Mouse (Mus musculus) ES-CJ7 (cell line): ENCODE measurements around the gene Krtcap3.

ENCODE experiments used
- DNase-seq: peaks from one replicate; pipeline ENCODE4 v3.0.0; 2011; ENCODE audit warnings: low read depth, low spot score

Krtcap3 gene

GRCm38 (mm10) chr5:31252795-31253545 is 1.5 kb downstream of the Krtcap3 start:
- DNase-seq: peak; percentile 26

- DNase-seq: no peak
Observed at GRCm38 (mm10) chr5:31253806-31254205, 2.3 kb downstream of the Krtcap3 start.

DNA sequence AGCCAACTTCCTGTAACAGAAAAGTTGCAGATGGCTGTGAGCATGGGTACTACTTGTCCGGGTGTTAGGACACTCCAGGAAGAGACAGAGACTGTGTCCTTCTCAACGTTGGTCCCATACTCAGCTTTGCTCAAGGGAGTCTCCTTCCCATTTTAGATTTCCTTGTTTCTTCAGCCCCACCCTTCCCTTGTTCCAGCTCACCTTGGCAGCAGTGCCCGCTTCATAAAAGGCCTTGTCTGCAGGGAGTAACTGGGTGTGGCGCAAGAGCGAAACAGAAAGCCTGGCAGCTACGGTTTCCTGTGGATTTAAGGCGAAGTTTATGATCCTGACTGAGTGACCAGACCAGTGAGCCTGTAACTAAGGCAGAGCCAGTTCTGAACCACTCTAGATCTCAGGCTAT is 3.0 kb downstream of the Krtcap3 start:
- DNase-seq: peak; percentile 48

- DNase-seq: no peak
Observed at GRCm38 (mm10) chr5:31254901-31255300, 3.4 kb downstream of the Krtcap3 start.

GRCm38 (mm10) chr5:31255381-31255780 is 3.9 kb downstream of the Krtcap3 start:
- no peak for DNase-seq

- no peak for DNase-seq
Observed at GRCm38 (mm10) chr5:31255971-31256370, 4.5 kb downstream of the Krtcap3 start.

GRCm38 (mm10) chr5:31257616-31258015 is 6.1 kb downstream of the Krtcap3 start:
- DNase-seq: no peak

DNA sequence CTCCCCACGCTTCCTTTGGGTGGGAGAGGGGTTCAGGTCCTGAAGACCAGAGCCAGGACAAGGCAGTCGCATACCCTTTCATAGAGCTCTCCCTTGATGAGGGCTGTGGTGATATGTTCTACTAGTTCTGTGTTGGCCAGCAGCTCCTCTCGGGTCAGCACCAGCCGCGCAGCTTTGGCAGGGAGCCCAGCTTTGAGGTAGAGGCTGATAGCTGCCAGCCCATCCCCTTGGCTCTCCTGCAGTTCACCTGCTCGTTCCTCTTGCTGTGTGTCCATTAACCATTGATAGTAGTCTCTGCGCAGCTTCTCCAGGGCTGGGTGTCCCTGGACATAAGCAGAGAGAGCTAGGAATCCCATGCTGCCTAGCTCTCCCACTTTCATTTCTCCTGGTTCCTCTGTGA is 14.6 kb downstream of the Krtcap3 start:
- no peak for DNase-seq

DNA sequence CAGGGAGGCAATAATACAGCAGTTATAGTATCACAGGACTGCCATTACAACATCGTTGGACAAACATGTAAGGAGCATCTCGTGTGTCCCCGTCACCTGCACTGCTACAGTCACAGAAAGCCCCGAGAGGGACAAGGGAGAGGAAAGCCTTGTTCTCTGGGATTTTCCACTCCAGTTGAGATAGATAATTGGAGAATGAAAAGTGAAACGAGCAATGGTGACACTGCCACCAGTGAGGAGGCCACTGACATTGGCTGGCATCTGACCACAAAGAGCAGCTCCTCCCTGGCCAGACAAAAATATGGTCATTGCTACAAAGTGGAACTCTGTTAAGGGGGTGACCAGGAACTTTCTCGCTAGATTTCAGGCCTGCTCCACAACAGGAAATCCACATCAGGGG is 16.2 kb downstream of the Krtcap3 start:
- DNase-seq: no peak

DNA sequence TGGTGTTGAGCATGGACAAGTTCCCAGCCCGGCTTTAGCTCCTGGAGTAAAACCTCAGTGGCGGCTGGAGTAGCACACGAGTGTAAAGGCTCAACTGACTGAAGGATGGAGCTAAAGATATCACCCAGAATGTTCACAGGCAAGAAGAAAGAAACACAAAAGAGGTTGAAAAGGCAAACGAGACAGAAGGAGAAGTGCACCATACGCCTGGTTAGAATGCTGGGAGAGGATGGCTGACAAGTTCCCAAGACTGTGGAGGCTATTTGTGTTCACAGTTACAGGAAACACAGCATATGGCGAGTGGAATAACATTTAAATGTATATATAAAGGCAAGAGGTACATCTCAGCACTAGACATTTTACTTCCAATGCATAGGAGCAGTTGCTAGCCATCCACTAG is 21.5 kb downstream of the Krtcap3 start:
- no peak for DNase-seq

GRCm38 (mm10) chr5:31279245-31279988 is 27.9 kb downstream of the Krtcap3 start:
- DNase-seq: no peak

DNA sequence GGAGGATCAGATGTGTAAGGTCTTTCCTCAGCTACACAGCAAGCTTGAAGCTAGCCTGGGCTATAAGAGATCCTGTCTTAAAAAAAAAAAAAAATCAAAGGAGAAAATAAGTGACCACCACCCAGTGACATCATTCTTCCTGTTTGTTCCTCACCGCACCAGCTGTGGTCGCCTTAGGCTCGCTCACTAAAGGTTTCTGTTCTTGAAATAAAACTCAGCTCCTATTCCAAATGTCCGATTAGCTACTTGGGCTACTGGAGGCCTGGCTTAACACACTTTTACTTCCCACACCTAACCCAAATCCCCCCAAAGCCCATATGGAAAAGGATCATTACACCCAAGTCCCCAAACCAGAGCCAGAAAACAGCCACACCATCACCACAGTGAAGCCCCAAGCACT is 36.7 kb downstream of the Krtcap3 start:
- no peak for DNase-seq

GRCm38 (mm10) chr5:31288655-31289054 is 37.2 kb downstream of the Krtcap3 start:
- DNase-seq: no peak

- DNase-seq: no peak
Observed at GRCm38 (mm10) chr5:31289626-31290230, 38.2 kb downstream of the Krtcap3 start.

GRCm38 (mm10) chr5:31290521-31291360 is 39.2 kb downstream of the Krtcap3 start, which contains the start of gene Ift172:
TSS of gene Ift172 (minus strand) at chr5:31291116.
- peak; percentile 100 for DNase-seq

- no peak for DNase-seq
Observed at GRCm38 (mm10) chr5:31291361-31291688, 39.8 kb downstream of the Krtcap3 start.

DNA sequence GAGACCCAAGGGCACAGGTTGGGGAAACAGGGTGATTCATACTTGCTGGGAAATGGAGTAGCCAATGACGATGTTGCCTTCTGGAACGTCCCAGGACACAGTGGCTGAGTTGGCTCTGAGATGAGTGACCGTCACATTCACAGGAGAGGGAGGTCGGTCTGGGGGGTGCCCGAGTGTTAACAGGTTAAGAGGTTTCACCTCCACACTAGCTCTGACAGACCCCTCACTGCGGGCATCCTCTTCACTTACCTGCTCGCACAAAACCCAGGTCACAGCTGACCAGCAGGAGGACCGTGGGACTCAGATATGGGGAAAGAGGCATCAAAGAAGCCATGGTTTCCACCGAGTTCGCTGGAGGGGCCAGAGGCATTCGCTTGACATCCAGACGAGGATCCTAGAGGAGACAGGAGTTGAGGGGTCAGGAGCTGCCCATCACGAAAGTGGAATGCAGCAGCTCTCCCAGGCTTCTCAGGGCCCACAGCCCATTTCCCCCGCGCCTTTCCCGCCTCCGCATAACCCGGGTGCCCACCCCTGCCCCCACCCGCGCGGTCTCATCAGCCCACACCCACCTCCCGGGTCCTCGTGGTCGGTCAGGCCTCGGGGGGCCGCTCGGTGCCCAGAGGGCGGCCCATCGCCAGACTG is 43.6 kb downstream of the Krtcap3 start:
- no peak for DNase-seq

DNA sequence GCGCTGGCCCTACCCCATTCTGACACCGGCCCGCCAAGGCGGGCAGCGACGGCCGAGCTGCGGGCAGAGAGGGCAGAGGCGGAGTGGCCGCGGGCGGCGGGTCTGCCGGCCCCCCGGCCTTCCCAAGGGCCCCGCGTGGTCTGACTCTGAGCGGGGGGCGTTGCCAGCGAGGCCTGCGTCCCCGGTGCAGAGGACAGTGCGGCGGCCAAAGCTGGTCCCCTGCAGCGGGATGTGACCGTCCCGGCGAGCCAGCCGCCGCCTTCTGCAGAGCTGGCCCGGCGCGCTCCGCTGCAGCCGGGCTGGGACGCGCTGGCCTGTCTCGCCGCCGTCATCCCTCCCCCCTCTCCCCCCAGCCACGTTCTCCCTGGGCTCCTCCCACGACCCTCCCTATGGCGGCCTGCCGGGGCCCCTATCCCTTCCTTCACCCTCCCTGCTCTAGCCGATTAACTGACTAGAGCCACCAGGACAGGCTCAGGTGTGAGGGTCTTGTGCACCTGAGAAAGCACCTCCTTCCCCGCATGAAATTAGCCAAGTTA is 44.2 kb downstream of the Krtcap3 start, which contains the start of gene Fndc4:
Fndc4 (minus strand) TSS at position 475 of the 536 bp plus-strand sequence.
- DNase-seq: no peak

- no peak for DNase-seq
Observed at GRCm38 (mm10) chr5:31297047-31297757, 45.7 kb downstream of the Krtcap3 start, which contains the start of gene Gckr. TSS of gene Gckr (plus strand) at chr5:31297443.

- DNase-seq: no peak
Observed at GRCm38 (mm10) chr5:31297981-31298380, 46.5 kb downstream of the Krtcap3 start.
